Mouse (Mus musculus) cortical plate, adult 2 months (tissue): ENCODE data around the gene Gm42878. TPM values are rescaled to one million over a fixed set of nuclear protein-coding genes. Genes with fewer than 3 reads are reported as not detected.

ENCODE experiments used
- H3K27ac ChIP-seq: fragments of 200-500 bp; 2 replicates; pipeline ENCODE4 v1.5.1; 2012; ENCODE audit warnings: low read length, control low read depth, inconsistent platforms; ENCODE audit not compliant: insufficient read depth
- H3K4me1 ChIP-seq: fragments of 200-500 bp; 2 replicates; pipeline ENCODE4 v1.6.1; 2011; ENCODE audit warnings: low read length; ENCODE audit not compliant: control insufficient read depth, insufficient read depth
- H3K4me3 ChIP-seq: fragments of 200-500 bp; 2 replicates; pipeline ENCODE4 v1.5.1; 2011; ENCODE audit warnings: mild to moderate bottlenecking, low read length, control low read depth; ENCODE audit not compliant: insufficient read depth
- CTCF ChIP-seq: fragments of 200-500 bp; IDR thresholded peaks from 2 replicates; pipeline ENCODE4 v1.5.1; 2011; ENCODE audit warnings: mild to moderate bottlenecking, control low read depth, low read length; ENCODE audit not compliant: insufficient read depth; ENCODE audit errors: extremely low read depth
- POLR2A ChIP-seq: fragments of 200-500 bp; IDR thresholded peaks from 2 replicates; pipeline ENCODE4 v1.6.1; 2011; ENCODE audit warnings: mild to moderate bottlenecking, low read length, control low read depth; ENCODE audit not compliant: insufficient read depth; ENCODE audit errors: extremely low read depth
- polyA plus RNA-seq: library from polyadenylated mRNA; depleted of rRNA; stranded (reverse); fragments of >200 nt; gene quantifications from 2 replicates; pipeline ENCODE4 v1.2.3, GENCODE M21; 2012; rRNA removed

Gm42878 gene
- polyA plus RNA-seq, result 0.40 TPM in 1 of 2 replicates, not detected in the other

GRCm38 (mm10) chr5:121544910-121545792, at the start of gene Gm42878, which contains the start of gene Adam1a:
TSS of gene Gm42878 (minus strand) at chr5:121545482.
TSS of gene Adam1a (minus strand) at chr5:121545482.
- H3K4me1 ChIP-seq, result peaks cover 4% of the 10 kb centered on the region; the same call in 1 of the 2 replicates
- peak within 1 kb of the TSS; percentile 50 for H3K4me3 ChIP-seq
- peak within 1 kb of the TSS; percentile 68 for H3K27ac ChIP-seq
- TF ChIP-seq CTCF (no peak), POLR2A (no peak)

DNA sequence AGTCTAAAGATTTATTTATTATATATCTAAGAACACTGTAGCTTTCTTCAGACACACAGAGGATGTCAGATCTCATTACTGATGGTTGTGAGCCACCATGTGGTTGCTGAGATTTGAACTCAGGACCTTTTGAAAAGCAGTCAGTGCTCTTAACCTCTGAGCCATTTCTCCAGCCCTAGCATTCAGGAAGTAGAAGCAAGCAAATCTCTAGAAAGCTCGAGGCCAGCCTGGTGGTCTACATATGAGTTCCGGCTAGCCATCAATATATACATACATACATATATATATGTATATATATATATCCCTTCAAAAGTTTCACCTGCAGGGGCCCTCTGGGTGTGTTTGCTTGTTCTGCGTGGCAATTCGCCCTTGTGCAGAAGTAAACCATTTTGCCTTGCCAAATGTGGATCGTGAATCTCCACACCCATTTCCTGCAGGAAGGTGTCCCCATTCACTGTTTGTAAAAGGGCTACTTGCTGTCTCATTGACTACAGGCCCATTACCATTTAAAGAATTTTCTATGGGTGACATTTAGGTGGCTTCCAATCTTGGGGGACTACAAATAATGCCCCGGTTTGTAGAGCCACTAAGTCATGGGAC, 49.5 kb upstream of the Gm42878 start:
- no peak overlapping the region for H3K4me3 ChIP-seq
- H3K4me1 ChIP-seq, result 0 out of 2 replicates have a peak, but pooled peaks cover 2% of the 10 kb centered on the region
- H3K27ac ChIP-seq, result no peak overlapping the region
- TF ChIP-seq CTCF (no peak), POLR2A (no peak)

- Histone ChIP-seq H3K4me3 (peak within 1 kb of the TSS; percentile 55), H3K4me1 (0 out of 2 replicates have a peak, but pooled peaks cover 2% of the 10 kb centered on the region), H3K27ac (peak within 1 kb of the TSS; percentile 41)
- TF ChIP-seq CTCF, result no peak
- peak; percentile 83; the same call in 1 of the 2 replicates for TF ChIP-seq POLR2A
Observed at GRCm38 (mm10) chr5:121593451-121594401, 48.4 kb upstream of the Gm42878 start, which contains the start of gene Aldh2. TSS of gene Aldh2 (minus strand) at chr5:121593824.

DNA sequence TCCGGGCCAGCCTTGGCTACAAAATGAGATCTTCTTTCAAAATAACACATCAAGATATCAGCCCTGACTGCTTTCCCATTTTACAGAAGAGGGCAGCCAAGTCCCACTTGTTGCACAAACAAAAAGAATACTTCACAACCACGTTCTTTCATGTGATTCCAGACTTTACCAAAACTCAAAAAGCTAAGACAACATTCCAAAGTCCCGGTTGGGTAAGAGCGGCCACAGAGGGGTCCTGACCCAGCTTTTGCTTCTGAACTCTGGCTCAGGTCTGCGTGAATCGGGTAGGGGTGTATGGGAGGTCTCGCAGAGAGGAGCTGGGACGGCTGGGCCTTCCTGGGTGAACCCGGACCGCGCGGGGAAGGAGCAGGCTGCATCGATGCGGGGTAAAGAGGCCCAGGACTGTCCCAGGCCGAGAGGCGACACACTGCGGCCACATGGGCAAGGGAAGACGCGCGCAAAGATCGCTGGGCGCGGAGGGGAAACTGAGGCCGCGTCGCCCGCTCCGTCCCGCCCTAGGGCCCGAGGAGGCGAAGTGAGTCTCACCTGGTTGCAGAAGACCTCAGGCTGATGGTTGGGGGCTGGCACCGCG, 47.6 kb upstream of the Gm42878 start:
- Histone ChIP-seq H3K27ac (peak overlapping the region; percentile 41), H3K4me3 (peak overlapping the region; percentile 55), H3K4me1 (0 out of 2 replicates have a peak, but pooled peaks cover 2% of the 10 kb centered on the region)
- no peak for TF ChIP-seq POLR2A

- peaks cover 3% of the 10 kb centered on the region; the same call in 1 of the 2 replicates for H3K4me1 ChIP-seq
- TF ChIP-seq POLR2A (no peak), CTCF (no peak)
- H3K4me3 ChIP-seq, result peak overlapping the region; percentile 55
- no peak overlapping the region for H3K27ac ChIP-seq
Observed at GRCm38 (mm10) chr5:121592064-121592815, 47.0 kb upstream of the Gm42878 start.

GRCm38 (mm10) chr5:121591417-121592063, 46.3 kb upstream of the Gm42878 start:
- Histone ChIP-seq H3K27ac (no peak overlapping the region), H3K4me3 (peak overlapping the region; percentile 6; the same call in 1 of the 2 replicates), H3K4me1 (peaks cover 6% of the 10 kb centered on the region)
- TF ChIP-seq POLR2A (no peak), CTCF (no peak)

- Histone ChIP-seq H3K4me1 (peaks cover 6% of the 10 kb centered on the region), H3K27ac (no peak overlapping the region), H3K4me3 (no peak overlapping the region)
- TF ChIP-seq POLR2A (no peak), CTCF (no peak)
Observed at GRCm38 (mm10) chr5:121589928-121590327, 44.6 kb upstream of the Gm42878 start.
